Mouse (Mus musculus) intestine, postnatal 0 days (tissue): Measurements from ENCODE around the gene Myo9b. TPM values are rescaled to one million over a fixed set of nuclear protein-coding genes. Genes with fewer than 3 reads are reported as not detected.

Source experiments
- ATAC-seq: fragments of 200-750 bp; cut with Nextera tagmentation; 2 replicates; pipeline ENCODE4 v1.8.0; 2017; ENCODE audit warnings: mild to moderate bottlenecking, moderate TSS enrichment, moderate library complexity
- H3K27ac ChIP-seq: fragments of 300-500 bp; sonication (generic); 2 replicates; pipeline ENCODE4 v1.5.1; 2014; ENCODE audit warnings: mild to moderate bottlenecking, low read depth, low read length, moderate library complexity
- H3K27me3 ChIP-seq: fragments of 300-500 bp; sonication (generic); replicated peaks from 2 replicates; pipeline ENCODE4 v1.6.1; 2014; ENCODE audit warnings: low read length, mixed read lengths; ENCODE audit not compliant: control insufficient read depth, insufficient read depth
- H3K36me3 ChIP-seq: fragments of 300-500 bp; sonication (generic); 2 replicates; pipeline ENCODE4 v1.6.1; 2014; ENCODE audit warnings: mild to moderate bottlenecking, moderate library complexity; ENCODE audit not compliant: control insufficient read depth, insufficient read depth
- H3K4me1 ChIP-seq: fragments of 300-500 bp; sonication (generic); replicated peaks from 2 replicates; pipeline ENCODE4 v1.6.1; 2014; ENCODE audit warnings: antibody characterized with exemption, low read length, mixed read lengths; ENCODE audit not compliant: control insufficient read depth, insufficient read depth
- H3K4me2 ChIP-seq: fragments of 300-500 bp; sonication (generic); replicated peaks from 2 replicates; pipeline ENCODE4 v1.6.1; 2014; ENCODE audit warnings: low read depth, mild to moderate bottlenecking, moderate library complexity
- H3K4me3 ChIP-seq: fragments of 300-500 bp; sonication (generic); 2 replicates; pipeline ENCODE4 v1.5.1; 2014; ENCODE audit warnings: low read depth, low read length
- H3K9ac ChIP-seq: fragments of 300-500 bp; sonication (generic); 2 replicates; pipeline ENCODE4 v1.6.1; 2014; ENCODE audit warnings: mild to moderate bottlenecking, low read depth, low read length
- H3K9me3 ChIP-seq: fragments of 300-500 bp; sonication (generic); 2 replicates; pipeline ENCODE4 v1.6.1; 2016; ENCODE audit warnings: mixed run types; ENCODE audit not compliant: control insufficient read depth
- CTCF ChIP-seq: sonication (generic); IDR thresholded peaks from 2 replicates; pipeline ENCODE4 v1.5.1; 2016; ENCODE audit warnings: low read depth, mild to moderate bottlenecking, control low read depth, antibody characterized with exemption, moderate library complexity
- WGBS: fragments of 180-500 bp; shearing (Covaris S2); extraction: QIAGEN DNeasy Blood & Tissue Kit; methylation state at CpG from one replicate; pipeline ENCODE4 v1.1.7; 2014; 5-methylcytosine and 5-hydroxymethylcytosine counted together
- polyA plus RNA-seq: library from polyadenylated mRNA; unstranded; fragments of >200 nt; fragmentation: Nextera tagmentation; extraction: Ambion mirVana; gene quantifications from 2 replicates; pipeline ENCODE4 v1.2.1, GENCODE M21; 2015

Gene Myo9b
- polyA plus RNA-seq, 1 experiment from 2014 or later, result 6.5 TPM

- peaks cover 8% of the 10 kb centered on the region; the same call in 1 of the 2 replicates for H3K36me3 ChIP-seq
- TF ChIP-seq CTCF, result no peak
- WGBS, result 86% methylated on average over 1 of the region's 1 CpGs
- no peaks in the 10 kb centered on the region; the same call in 1 of the 2 replicates for H3K4me1 ChIP-seq
- no peak overlapping the region for H3K4me3 ChIP-seq
- H3K27ac ChIP-seq, result no peak overlapping the region
- no peak overlapping the region for H3K9ac ChIP-seq
- no peak for ATAC-seq
- H3K9me3 ChIP-seq, result 0 out of 2 replicates have a peak, but pooled peaks cover 5% of the 10 kb centered on the region
- H3K27me3 ChIP-seq, result no peaks in the 10 kb centered on the region
- no peak overlapping the region for H3K4me2 ChIP-seq
Observed at GRCm38 (mm10) chr8:71302788-71303187, 30.3 kb downstream of the Myo9b start.

GRCm38 (mm10) chr8:71303632-71304031, 31.1 kb downstream of the Myo9b start:
- no peaks in the 10 kb centered on the region; the same call in 1 of the 2 replicates for H3K4me1 ChIP-seq
- 0 out of 2 replicates have a peak, but pooled peaks cover 5% of the 10 kb centered on the region for H3K9me3 ChIP-seq
- TF ChIP-seq CTCF, result no peak
- no peak for ATAC-seq
- WGBS, result 88% methylated on average over 1 of the region's 1 CpGs
- H3K36me3 ChIP-seq, result peaks cover 8% of the 10 kb centered on the region; the same call in 1 of the 2 replicates
- H3K4me2 ChIP-seq, result no peak overlapping the region
- no peak overlapping the region for H3K4me3 ChIP-seq
- H3K9ac ChIP-seq, result no peak overlapping the region
- 0 out of 2 replicates have a peak overlapping the region, but pooled peaks have one; percentile 21 for H3K27ac ChIP-seq
- no peaks in the 10 kb centered on the region for H3K27me3 ChIP-seq

GRCm38 (mm10) chr8:71305988-71306387, 33.5 kb downstream of the Myo9b start:
- no peaks in the 10 kb centered on the region for H3K4me1 ChIP-seq
- H3K4me2 ChIP-seq, result no peak overlapping the region
- WGBS, result 44% methylated on average over 1 of the region's 1 CpGs
- TF ChIP-seq CTCF, result peak; percentile 54
- no peak overlapping the region for H3K9ac ChIP-seq
- H3K27ac ChIP-seq, result peak overlapping the region; percentile 55; the same call in 1 of the 2 replicates
- H3K9me3 ChIP-seq, result 0 out of 2 replicates have a peak, but pooled peaks cover 5% of the 10 kb centered on the region
- no peak overlapping the region for H3K4me3 ChIP-seq
- no peaks in the 10 kb centered on the region for H3K27me3 ChIP-seq
- ATAC-seq, result peak; percentile 89
- peaks cover 8% of the 10 kb centered on the region; the same call in 1 of the 2 replicates for H3K36me3 ChIP-seq

GRCm38 (mm10) chr8:71307371-71307770, 34.9 kb downstream of the Myo9b start:
- no peak for ATAC-seq
- H3K36me3 ChIP-seq, result peaks cover 1% of the 10 kb centered on the region; the same call in 1 of the 2 replicates
- H3K27ac ChIP-seq, result no peak overlapping the region
- no peaks in the 10 kb centered on the region for H3K27me3 ChIP-seq
- 95% methylated on average over 1 of the region's 1 CpGs for WGBS
- H3K4me2 ChIP-seq, result no peak overlapping the region
- H3K4me1 ChIP-seq, result no peaks in the 10 kb centered on the region
- 0 out of 2 replicates have a peak, but pooled peaks cover 5% of the 10 kb centered on the region for H3K9me3 ChIP-seq
- no peak for TF ChIP-seq CTCF
- H3K4me3 ChIP-seq, result no peak overlapping the region
- H3K9ac ChIP-seq, result no peak overlapping the region

GRCm38 (mm10) chr8:71307913-71308312, 35.4 kb downstream of the Myo9b start:
- no peak for ATAC-seq
- Histone ChIP-seq H3K27me3 (no peaks in the 10 kb centered on the region), H3K4me3 (no peak overlapping the region), H3K36me3 (no peaks in the 10 kb centered on the region; the same call in 1 of the 2 replicates), H3K9ac (no peak overlapping the region), H3K27ac (no peak overlapping the region), H3K4me2 (no peak overlapping the region), H3K4me1 (no peaks in the 10 kb centered on the region), H3K9me3 (0 out of 2 replicates have a peak, but pooled peaks cover 3% of the 10 kb centered on the region)
- WGBS, result 67% methylated on average over 4 of the region's 4 CpGs
- TF ChIP-seq CTCF, result no peak

GRCm38 (mm10) chr8:71310446-71310845, 37.9 kb downstream of the Myo9b start:
- no peak for TF ChIP-seq CTCF
- ATAC-seq, result no peak

GRCm38 (mm10) chr8:71312700-71313099, 40.2 kb downstream of the Myo9b start:
- H3K4me1 ChIP-seq, result no peaks in the 10 kb centered on the region
- H3K4me3 ChIP-seq, result no peak overlapping the region
- peak; percentile 65 for ATAC-seq
- H3K27ac ChIP-seq, result peak overlapping the region; percentile 64
- 29% methylated on average over 1 of the region's 1 CpGs for WGBS
- H3K4me2 ChIP-seq, result no peak overlapping the region
- H3K27me3 ChIP-seq, result no peaks in the 10 kb centered on the region
- H3K9me3 ChIP-seq, result no peaks in the 10 kb centered on the region
- peaks cover 22% of the 10 kb centered on the region; the same call in 1 of the 2 replicates for H3K36me3 ChIP-seq
- H3K9ac ChIP-seq, result no peak overlapping the region
- TF ChIP-seq CTCF, result no peak

More at GRCm38 (mm10) chr8:71310446-71310845, 37.9 kb downstream of the Myo9b start:
- Histone ChIP-seq H3K4me1 (no peaks in the 10 kb centered on the region), H3K27me3 (no peaks in the 10 kb centered on the region), H3K9me3 (no peaks in the 10 kb centered on the region), H3K9ac (no peak overlapping the region), H3K4me2 (no peak overlapping the region), H3K36me3 (peaks cover 7% of the 10 kb centered on the region; the same call in 1 of the 2 replicates), H3K4me3 (no peak overlapping the region), H3K27ac (no peak overlapping the region; the same call in 1 of the 2 replicates)
- 63% methylated on average over 6 of the region's 6 CpGs for WGBS
